Mouse (Mus musculus): Measurements from ENCODE around the gene Gne. TPM values are rescaled to one million over a fixed set of nuclear protein-coding genes. Genes with fewer than 3 reads are reported as not detected.
"Not testable (repeated sequence)": the region's sequence is repeated elsewhere in the genome, so short reads cannot be mapped to it uniquely, and the experiment has no call there.

The Gne gene
- polyA plus RNA-seq, 1 experiment from 2014 or later = 40.8 TPM

- no peak overlapping the region for H3K4me2 ChIP-seq (ENCODE audit: low read depth, low read length)
- no peak overlapping the region for H3K4me3 ChIP-seq (ENCODE audit: low read length)
- ATAC-seq (replicated peaks; ENCODE audit: extremely low read depth, insufficient read depth, low FRiP score) = no peak
- no peaks in the 10 kb centered on the region for H3K27me3 ChIP-seq (ENCODE audit: control insufficient read depth, insufficient read depth, low read length)
- peaks cover 29% of the 10 kb centered on the region for H3K4me1 ChIP-seq (ENCODE audit: control insufficient read depth, insufficient read depth, low read length)
- no peaks in the 10 kb centered on the region for H3K9me3 ChIP-seq (replicated peaks; ENCODE audit: control insufficient read depth, low read length)
- no peak overlapping the region for H3K27ac ChIP-seq (ENCODE audit: low read length)
- WGBS = 73% methylated on average over 6 of the region's 6 CpGs
- H3K36me3 ChIP-seq (ENCODE audit: control insufficient read depth, insufficient read depth) = no peaks in the 10 kb centered on the region
- no peak overlapping the region for H3K9ac ChIP-seq (ENCODE audit: low read length)
Observed at GRCm38 (mm10) chr4:44066891-44067290, 17.1 kb downstream of the Gne start.

GRCm38 (mm10) chr4:44065355-44066025 lies 18.5 kb downstream of the Gne start:
- peak; percentile 46 for ATAC-seq (replicated peaks; ENCODE audit: extremely low read depth, insufficient read depth, low FRiP score)
- Histone ChIP-seq H3K27ac (ENCODE audit: low read length) (peak overlapping the region; percentile 49), H3K9me3 (replicated peaks; ENCODE audit: control insufficient read depth, low read length) (no peaks in the 10 kb centered on the region), H3K4me1 (ENCODE audit: control insufficient read depth, insufficient read depth, low read length) (peaks cover 19% of the 10 kb centered on the region), H3K4me2 (ENCODE audit: low read depth, low read length) (peak overlapping the region; percentile 44), H3K4me3 (ENCODE audit: low read length) (peak overlapping the region; percentile 10; the same call in 1 of the 2 replicates), H3K36me3 (ENCODE audit: control insufficient read depth, insufficient read depth) (0 out of 2 replicates have a peak, but pooled peaks cover 2% of the 10 kb centered on the region), H3K27me3 (ENCODE audit: control insufficient read depth, insufficient read depth, low read length) (no peaks in the 10 kb centered on the region), H3K9ac (ENCODE audit: low read length) (0 out of 2 replicates have a peak overlapping the region, but pooled peaks have one; percentile 24)
- 30% methylated on average over 16 of the region's 16 CpGs for WGBS

DNA sequence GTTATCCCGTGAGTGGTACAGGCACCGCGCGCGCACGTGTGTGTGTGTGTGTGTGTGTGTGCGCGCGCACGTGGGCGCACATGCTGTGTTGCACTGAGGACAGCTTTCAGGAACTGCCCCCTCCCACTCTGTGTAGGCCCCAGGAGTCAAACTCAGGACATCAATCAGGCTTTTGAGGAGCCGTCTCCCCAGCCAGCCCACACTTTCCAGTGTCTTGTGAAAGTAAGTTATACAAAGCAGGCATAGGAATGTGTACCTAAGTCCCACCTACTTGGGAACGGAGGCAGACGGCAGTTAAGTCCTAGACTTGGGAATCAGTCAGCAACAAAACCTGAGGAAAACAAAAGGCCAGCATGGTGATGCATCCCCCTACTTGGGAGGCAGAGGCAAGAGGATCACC lies 21.2 kb downstream of the Gne start:
- WGBS = 86% methylated on average over 14 of the region's 14 CpGs
- H3K4me1 ChIP-seq (ENCODE audit: control insufficient read depth, insufficient read depth, low read length) = peaks cover 9% of the 10 kb centered on the region; the same call in 1 of the 2 replicates
- H3K36me3 ChIP-seq (ENCODE audit: control insufficient read depth, insufficient read depth) = 0 out of 2 replicates have a peak, but pooled peaks cover 9% of the 10 kb centered on the region
- no peak overlapping the region for H3K27ac ChIP-seq (ENCODE audit: low read length)
- no peak overlapping the region for H3K4me2 ChIP-seq (ENCODE audit: low read depth, low read length)
- H3K4me3 ChIP-seq (ENCODE audit: low read length) = no peak overlapping the region
- H3K27me3 ChIP-seq (ENCODE audit: control insufficient read depth, insufficient read depth, low read length) = no peaks in the 10 kb centered on the region
- ATAC-seq (replicated peaks; ENCODE audit: extremely low read depth, insufficient read depth, low FRiP score) = no peak
- H3K9ac ChIP-seq (ENCODE audit: low read length) = no peak overlapping the region
- H3K9me3 ChIP-seq (replicated peaks; ENCODE audit: control insufficient read depth, low read length) = no peaks in the 10 kb centered on the region

- Histone ChIP-seq H3K4me2 (ENCODE audit: low read depth, low read length) (no peak overlapping the region), H3K27me3 (ENCODE audit: control insufficient read depth, insufficient read depth, low read length) (no peaks in the 10 kb centered on the region), H3K27ac (ENCODE audit: low read length) (no peak overlapping the region), H3K4me3 (ENCODE audit: low read length) (no peak overlapping the region), H3K36me3 (ENCODE audit: control insufficient read depth, insufficient read depth) (0 out of 2 replicates have a peak, but pooled peaks cover 9% of the 10 kb centered on the region), H3K9ac (ENCODE audit: low read length) (no peak overlapping the region), H3K9me3 (replicated peaks; ENCODE audit: control insufficient read depth, low read length) (no peaks in the 10 kb centered on the region), H3K4me1 (ENCODE audit: control insufficient read depth, insufficient read depth, low read length) (peaks cover 4% of the 10 kb centered on the region; the same call in 1 of the 2 replicates)
- WGBS = 68% methylated on average over 9 of the region's 9 CpGs
- ATAC-seq (replicated peaks; ENCODE audit: extremely low read depth, insufficient read depth, low FRiP score) = no peak
Observed at GRCm38 (mm10) chr4:44062062-44062461, 21.9 kb downstream of the Gne start.

DNA sequence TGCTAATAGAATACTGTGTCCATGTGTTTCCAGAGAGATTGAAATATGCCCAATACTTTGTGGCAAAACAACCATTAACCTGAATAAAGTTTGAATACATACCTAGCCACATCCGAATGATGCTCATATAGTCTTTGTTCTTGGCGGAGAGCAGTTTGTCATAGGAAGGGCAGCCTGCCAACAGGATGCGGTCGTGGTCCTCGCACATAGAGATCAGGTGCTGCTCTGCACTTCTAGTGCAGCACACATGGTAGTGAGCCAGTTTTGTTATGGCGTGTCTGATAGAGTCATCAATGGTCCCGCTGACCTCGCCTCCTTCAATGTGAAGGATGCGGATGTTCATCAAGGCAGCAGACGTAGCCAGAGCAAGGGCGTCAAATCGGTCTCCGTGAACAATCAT lies 24.3 kb downstream of the Gne start:
- Histone ChIP-seq H3K9ac (ENCODE audit: low read length) (no peak overlapping the region), H3K4me2 (ENCODE audit: low read depth, low read length) (no peak overlapping the region), H3K27me3 (ENCODE audit: control insufficient read depth, insufficient read depth, low read length) (no peaks in the 10 kb centered on the region), H3K4me1 (ENCODE audit: control insufficient read depth, insufficient read depth, low read length) (peaks cover 2% of the 10 kb centered on the region; the same call in 1 of the 2 replicates), H3K9me3 (replicated peaks; ENCODE audit: control insufficient read depth, low read length) (no peaks in the 10 kb centered on the region), H3K27ac (ENCODE audit: low read length) (no peak overlapping the region), H3K4me3 (ENCODE audit: low read length) (no peak overlapping the region), H3K36me3 (ENCODE audit: control insufficient read depth, insufficient read depth) (0 out of 2 replicates have a peak, but pooled peaks cover 12% of the 10 kb centered on the region)
- no peak for ATAC-seq (replicated peaks; ENCODE audit: extremely low read depth, insufficient read depth, low FRiP score)
- 90% methylated on average over 13 of the region's 13 CpGs for WGBS

GRCm38 (mm10) chr4:44049812-44050211 lies 34.2 kb downstream of the Gne start:
- H3K4me1 ChIP-seq (ENCODE audit: control insufficient read depth, insufficient read depth, low read length) = peaks cover 4% of the 10 kb centered on the region; the same call in 1 of the 2 replicates
- H3K9me3 ChIP-seq (replicated peaks; ENCODE audit: control insufficient read depth, low read length) = no peaks in the 10 kb centered on the region
- 86% methylated on average over 5 of the region's 5 CpGs for WGBS
- no peak overlapping the region for H3K4me2 ChIP-seq (ENCODE audit: low read depth, low read length)
- no peak overlapping the region for H3K9ac ChIP-seq (ENCODE audit: low read length)
- no peak for ATAC-seq (replicated peaks; ENCODE audit: extremely low read depth, insufficient read depth, low FRiP score)
- H3K4me3 ChIP-seq (ENCODE audit: low read length) = no peak overlapping the region
- peaks cover 22% of the 10 kb centered on the region for H3K36me3 ChIP-seq (ENCODE audit: control insufficient read depth, insufficient read depth)
- no peaks in the 10 kb centered on the region for H3K27me3 ChIP-seq (ENCODE audit: control insufficient read depth, insufficient read depth, low read length)
- no peak overlapping the region for H3K27ac ChIP-seq (ENCODE audit: low read length)

DNA sequence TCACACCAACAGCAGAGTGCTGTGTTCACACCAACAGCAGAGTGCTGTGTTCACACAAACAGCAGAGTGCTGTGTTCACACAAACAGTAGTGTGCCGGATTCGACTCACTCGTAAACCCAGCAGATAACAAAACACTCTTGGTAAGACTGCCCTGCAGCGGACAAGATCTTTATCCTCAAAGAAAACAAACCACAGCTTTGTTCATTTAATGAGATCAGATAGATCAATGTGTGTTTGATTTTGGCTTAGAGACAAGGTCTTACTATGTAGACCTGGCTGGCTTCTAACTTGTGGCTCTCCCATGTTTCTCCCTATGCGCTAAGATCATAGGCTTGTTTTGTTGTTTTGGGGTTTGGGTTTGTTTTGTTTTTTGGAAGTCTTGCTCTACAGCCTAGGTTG lies 37.9 kb downstream of the Gne start:
- no peaks in the 10 kb centered on the region for H3K27me3 ChIP-seq (ENCODE audit: control insufficient read depth, insufficient read depth, low read length)
- H3K36me3 ChIP-seq (ENCODE audit: control insufficient read depth, insufficient read depth) = peaks cover 40% of the 10 kb centered on the region
- no peaks in the 10 kb centered on the region for H3K4me1 ChIP-seq (ENCODE audit: control insufficient read depth, insufficient read depth, low read length)
- no peak for ATAC-seq (replicated peaks; ENCODE audit: extremely low read depth, insufficient read depth, low FRiP score)
- H3K4me3 ChIP-seq (ENCODE audit: low read length) = no peak overlapping the region
- WGBS = 66% methylated on average over 5 of the region's 5 CpGs
- no peak overlapping the region for H3K27ac ChIP-seq (ENCODE audit: low read length)
- no peaks in the 10 kb centered on the region for H3K9me3 ChIP-seq (replicated peaks; ENCODE audit: control insufficient read depth, low read length)
- H3K4me2 ChIP-seq (ENCODE audit: low read depth, low read length) = no peak overlapping the region
- no peak overlapping the region for H3K9ac ChIP-seq (ENCODE audit: low read length)

DNA sequence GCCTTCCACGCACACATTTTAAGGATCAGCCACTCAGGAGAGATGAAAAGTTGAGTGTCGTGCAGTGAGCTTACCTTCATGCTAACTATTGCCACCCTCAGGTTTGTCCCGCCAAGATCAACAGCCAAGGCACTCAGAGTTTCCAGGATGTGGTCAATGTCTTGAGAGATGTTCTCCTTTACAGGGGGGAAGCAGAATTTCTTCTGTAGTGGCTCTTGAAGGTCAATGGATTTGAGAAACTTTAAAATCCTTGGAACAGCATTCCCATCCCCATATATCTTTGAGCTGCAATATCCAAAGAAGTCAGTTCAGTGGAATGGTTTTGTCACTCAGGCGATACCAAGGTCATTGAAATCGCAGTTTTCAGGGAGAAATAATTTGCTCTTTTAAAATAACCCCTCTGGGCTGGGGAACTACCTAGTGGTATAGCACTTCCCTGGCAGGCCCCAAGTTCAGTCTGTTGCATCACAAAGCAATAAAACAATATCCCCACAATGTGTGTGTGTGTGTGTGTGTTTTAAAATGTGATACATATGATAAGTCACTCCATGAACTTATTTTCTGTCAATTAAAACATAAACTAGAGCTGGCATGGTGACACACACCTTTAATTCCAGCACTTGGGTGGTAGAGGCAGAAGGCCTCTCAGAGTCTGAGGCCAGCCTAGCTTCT lies 39.2 kb downstream of the Gne start:
- no peak overlapping the region for H3K9ac ChIP-seq (ENCODE audit: low read length)
- no peaks in the 10 kb centered on the region for H3K4me1 ChIP-seq (ENCODE audit: control insufficient read depth, insufficient read depth, low read length)
- no peaks in the 10 kb centered on the region for H3K27me3 ChIP-seq (ENCODE audit: control insufficient read depth, insufficient read depth, low read length)
- H3K4me2 ChIP-seq (ENCODE audit: low read depth, low read length) = no peak overlapping the region
- ATAC-seq (replicated peaks; ENCODE audit: extremely low read depth, insufficient read depth, low FRiP score) = no peak
- 91% methylated on average over 5 of the region's 5 CpGs for WGBS
- H3K9me3 ChIP-seq (replicated peaks; ENCODE audit: control insufficient read depth, low read length) = no peaks in the 10 kb centered on the region
- H3K27ac ChIP-seq (ENCODE audit: low read length) = no peak overlapping the region
- no peak overlapping the region for H3K4me3 ChIP-seq (ENCODE audit: low read length)
- H3K36me3 ChIP-seq (ENCODE audit: control insufficient read depth, insufficient read depth) = peaks cover 52% of the 10 kb centered on the region

GRCm38 (mm10) chr4:44043182-44043581 lies 40.8 kb downstream of the Gne start:
- 92% methylated on average over 4 of the region's 4 CpGs for WGBS
- not testable (repeated sequence) for H3K27ac ChIP-seq (ENCODE audit: low read length); H3K27me3 ChIP-seq (ENCODE audit: control insufficient read depth, insufficient read depth, low read length); H3K9me3 ChIP-seq (replicated peaks; ENCODE audit: control insufficient read depth, low read length); H3K4me2 ChIP-seq (ENCODE audit: low read depth, low read length); H3K9ac ChIP-seq (ENCODE audit: low read length); ATAC-seq (replicated peaks; ENCODE audit: extremely low read depth, insufficient read depth, low FRiP score); H3K4me1 ChIP-seq (ENCODE audit: control insufficient read depth, insufficient read depth, low read length); H3K4me3 ChIP-seq (ENCODE audit: low read length)
- H3K36me3 ChIP-seq (ENCODE audit: control insufficient read depth, insufficient read depth) = peaks cover 57% of the 10 kb centered on the region
